Mouse (Mus musculus): ENCODE data around the gene Nlrc5.

The Nlrc5 gene

DNA sequence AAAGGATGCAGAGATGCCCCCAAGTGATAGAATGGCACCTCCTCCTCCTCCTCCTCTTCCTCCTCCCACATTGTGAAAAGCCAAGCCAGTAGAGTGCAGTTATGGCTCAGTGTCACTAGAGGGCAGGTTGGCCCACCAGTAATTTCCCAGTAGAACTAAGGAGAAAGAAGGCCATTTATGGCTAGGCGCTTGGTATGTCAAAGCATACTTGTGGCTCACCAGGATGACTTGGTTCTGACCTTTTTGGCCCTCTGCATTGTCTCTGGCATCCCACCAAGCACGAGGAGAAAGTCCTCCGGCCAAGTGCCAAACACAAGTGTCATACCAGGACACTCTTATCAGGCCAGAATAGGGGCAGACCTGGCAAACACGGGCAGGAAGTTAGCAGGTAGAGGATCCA, 94.1 kb downstream of the Nlrc5 start:
- peak in 1 of 2 experiments; percentile 48 for DNase-seq (ENCODE audit: low spot score in 2 of 2)

DNA sequence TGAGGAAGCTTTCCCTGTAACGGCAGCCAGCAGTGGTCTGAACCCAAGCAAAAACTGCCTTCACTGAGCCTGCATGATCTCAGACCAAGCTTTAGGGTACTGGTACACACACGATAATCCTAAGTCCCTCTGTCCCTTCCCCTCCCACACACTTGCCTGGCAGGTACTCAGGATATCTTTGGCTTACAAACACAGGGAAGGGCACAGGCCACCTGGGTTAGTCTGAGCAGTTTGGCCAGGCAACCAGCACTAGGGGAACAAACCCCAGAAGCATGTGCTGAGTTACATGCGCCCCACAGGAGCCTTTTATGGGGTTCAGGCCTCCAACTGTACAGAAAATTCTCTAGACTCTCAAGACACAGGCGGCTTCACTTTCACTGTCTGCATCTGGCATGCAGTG, 95.7 kb downstream of the Nlrc5 start:
- DNase-seq (ENCODE audit: low spot score in 2 of 2): no peak

DNA sequence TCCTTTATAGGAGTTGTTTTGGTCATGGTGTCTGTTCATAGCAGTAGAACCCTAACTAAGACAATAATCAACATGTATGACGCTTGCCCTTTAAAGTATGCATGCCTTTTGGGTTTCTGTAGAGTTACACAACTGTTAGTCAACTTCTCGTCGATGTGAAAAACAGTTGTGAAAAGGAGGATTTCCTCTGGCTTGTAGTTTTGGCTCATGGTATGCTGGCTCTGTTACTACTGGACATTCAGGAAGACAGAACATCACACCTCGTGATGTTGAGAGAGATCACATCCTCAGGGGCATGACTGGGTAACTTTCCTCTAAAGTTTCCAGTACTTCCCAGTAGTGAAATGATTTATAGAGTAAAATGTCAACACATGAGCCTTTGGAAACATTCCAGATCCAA, 96.5 kb downstream of the Nlrc5 start:
- DNase-seq (ENCODE audit: low spot score in 2 of 2): no peak

DNA sequence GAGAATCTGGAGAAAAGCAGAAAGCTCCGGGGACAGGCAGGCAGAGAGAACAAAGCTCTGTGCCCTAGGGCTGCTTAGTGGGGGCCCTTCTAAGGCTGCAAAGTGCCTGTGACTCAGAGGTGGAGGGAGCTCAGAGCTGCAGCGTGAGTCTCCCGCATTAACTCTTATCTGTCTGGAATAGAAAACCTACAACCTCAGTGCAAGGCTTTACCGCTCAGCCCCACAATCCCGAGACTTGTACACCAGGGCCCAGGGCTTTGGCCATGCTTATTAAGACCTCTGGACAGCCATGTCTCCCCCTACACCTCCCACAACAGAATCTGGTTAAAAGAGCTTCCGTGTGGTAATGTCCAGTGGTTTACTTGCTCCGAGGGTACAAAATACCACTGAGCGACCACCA, 97.8 kb downstream of the Nlrc5 start:
- DNase-seq (ENCODE audit: low spot score in 2 of 2): no peak

DNA sequence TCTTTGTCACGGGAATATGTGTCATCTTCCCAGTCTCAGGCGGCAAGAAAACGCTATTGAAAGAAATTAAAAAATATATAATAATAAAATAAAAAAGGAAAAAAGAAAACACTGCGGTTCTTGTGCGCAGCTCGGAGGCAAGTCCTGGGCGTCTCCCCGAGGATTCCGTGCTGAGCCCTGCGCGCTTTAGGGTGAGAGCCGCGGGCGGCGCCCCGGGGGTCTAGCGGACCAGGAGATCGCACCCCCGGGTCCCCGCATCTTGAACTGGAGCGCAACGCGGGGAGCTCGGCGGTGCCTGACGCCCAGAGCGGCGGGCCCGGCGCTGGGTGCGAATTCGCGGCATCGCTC, 98.3 kb downstream of the Nlrc5 start:
- DNase-seq (ENCODE audit: low spot score in 2 of 2): no peak

DNA sequence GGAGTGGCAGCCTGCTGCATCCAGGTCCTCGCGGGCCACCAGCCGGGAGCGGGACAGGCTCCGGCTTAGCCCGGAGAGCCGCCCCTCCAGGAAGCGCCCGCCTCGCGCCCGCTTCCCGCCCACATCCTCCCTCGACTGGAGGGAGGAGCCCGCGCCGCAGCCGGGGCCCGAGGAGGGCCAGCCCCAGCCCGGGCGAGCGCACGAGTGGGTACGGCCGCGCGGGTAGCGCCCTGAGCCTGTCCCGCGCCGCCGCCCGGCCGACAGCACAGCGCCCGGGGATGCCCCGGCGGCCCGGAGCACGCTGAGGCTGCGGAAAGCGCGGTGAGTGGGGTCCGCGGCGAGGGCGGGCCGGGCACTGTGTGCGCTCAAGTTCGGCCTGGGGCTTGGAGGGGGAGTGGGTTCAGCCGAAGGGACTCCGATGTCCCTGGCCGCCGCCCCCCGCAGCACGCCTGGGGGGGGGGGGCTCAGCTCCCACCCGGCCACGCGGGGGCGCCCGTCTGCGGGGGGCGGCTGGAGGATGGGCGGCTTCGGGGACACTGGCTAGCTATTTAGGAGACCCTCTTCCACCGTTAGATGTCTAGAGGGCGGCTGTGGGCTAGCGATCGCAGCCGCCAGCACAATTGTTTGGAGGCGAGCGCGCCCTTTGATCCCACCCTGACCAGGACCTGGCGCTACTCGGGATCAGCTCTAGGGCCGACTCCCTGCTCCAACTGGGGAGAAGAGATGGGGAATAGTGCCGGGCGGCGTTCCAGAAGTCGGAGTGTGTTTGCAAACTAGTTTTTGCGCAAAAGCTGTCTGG, 98.9 kb downstream of the Nlrc5 start, which contains the start of gene Cpne2:
Gene Cpne2, plus strand, starts transcription at position 118 of the 799 bp plus-strand sequence.
- peak; percentile 51 to 74 for DNase-seq (ENCODE audit: low spot score in 2 of 2)

DNA sequence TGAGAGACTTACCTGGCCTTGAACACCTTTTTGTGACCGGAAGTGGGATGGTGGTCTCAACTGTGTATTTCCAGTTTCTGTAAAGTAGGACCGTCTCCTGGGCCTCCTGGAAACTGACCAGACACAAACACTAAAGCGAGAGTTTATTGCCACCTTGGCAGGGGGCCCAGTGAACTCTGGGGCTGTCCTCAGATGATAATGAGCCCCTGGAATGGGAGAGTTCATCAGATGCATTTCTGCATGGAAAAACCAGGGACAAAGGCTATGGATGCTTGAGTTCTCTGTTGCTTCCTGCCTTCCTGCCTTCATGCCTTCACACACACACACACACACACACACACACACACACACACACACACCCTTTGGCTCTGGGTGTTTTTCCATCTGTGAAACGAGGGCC, 100.5 kb downstream of the Nlrc5 start:
- DNase-seq (ENCODE audit: low spot score in 2 of 2): no peak

DNA sequence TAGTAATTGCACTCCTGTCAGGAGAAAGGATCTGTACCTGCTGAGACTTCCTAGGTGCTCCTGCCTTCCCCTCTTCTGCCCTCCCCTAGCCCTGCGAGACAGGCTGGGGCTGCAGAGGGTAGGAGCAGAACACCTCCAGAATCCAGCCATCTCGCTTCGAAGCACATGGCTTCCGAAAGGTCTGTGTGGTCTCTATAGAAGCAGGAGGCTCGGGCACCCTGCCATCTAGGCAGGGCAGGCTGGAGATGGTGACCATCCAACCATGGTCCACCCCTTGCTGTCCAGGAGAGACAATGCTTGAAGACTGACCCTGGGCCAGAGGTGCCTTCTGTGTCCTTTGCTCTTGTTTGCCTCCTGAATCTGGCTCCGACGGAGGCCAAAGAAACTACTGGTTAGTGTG, 101.5 kb downstream of the Nlrc5 start:
- DNase-seq (ENCODE audit: low spot score in 2 of 2): no peak

DNA sequence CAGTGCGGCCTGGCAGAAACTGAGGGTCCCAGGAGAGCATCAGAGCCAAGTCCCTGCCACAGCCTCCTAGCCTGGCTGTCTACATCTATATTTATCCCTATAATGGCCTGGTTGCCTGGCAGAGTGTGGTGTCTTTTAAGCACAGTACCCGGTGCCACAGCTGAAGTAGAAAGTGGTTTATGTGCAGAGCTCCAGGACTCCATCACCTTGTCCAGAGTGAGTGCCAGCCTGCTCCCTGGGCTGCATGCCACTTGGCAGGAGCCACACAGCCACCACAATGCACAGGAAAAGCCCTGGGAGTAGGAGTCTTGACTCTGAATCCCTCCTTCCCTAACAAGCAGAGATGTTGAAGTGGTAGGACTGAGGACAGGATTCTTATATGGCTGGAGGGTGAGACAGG, 103.3 kb downstream of the Nlrc5 start:
- no peak for DNase-seq (ENCODE audit: low spot score in 2 of 2)

DNA sequence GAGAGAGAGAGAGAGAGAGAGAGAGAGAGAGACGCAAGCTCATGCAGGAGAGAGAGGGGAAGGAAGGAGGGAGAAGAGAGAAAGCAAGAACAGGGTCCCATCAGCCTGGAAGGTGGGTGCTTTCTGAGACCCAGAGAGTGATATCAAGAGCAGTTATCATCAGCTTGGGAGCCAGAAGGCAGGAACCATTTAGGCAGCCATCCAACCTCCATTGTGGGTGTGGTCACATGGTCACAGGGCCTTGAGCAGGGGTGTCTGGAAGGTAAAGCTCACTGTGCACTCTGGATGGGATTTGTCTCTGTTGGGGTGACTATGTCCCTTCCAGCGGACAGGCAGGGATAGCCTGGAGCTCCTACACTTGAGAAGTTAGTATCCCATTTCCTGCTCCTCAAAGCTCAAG, 105.9 kb downstream of the Nlrc5 start:
- DNase-seq (ENCODE audit: low spot score in 2 of 2): peak in 1 of 2 experiments; percentile 32

DNA sequence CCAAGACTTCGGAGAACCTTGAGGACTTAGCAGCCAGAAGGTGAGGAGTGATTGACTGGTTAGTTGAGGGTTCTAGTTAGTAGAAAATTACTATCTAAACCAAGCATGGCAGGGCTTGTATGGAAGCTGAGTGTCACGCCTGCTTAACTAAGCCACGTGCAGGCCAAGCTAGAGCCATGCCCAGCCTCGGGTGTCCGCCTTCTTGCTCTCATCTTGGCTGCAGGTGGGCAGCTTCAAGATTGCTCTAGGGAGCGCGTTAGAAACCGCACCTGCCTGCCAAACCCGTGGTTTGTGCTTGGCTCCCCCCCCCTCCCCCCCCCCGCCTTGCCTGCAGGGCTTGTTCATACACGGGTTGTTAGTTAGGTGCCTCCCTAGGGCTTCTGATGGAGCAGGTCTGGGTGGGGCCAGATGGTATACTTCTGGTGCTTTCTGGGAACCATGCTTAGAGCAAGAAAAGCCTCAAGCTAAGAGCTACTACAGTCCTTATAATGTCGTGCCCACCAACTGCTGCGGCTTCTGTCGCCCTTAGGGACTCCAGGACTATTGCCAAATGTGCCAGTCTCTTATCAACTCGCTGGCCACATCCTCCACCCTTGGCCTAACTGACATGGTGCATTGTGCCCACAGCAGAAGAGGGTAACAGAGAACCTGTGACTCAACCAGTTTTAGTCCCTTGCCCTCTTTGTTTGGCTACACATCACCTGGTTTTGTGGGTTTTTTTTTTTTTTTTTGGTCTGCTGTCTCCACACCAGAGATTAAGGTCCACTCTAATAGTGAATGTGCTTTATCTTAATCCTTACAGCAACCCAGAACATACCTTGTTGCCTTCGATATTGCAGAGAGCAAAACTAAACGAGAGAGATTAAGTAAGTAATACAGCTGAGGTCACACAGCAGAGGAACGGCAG, 107.0 kb downstream of the Nlrc5 start:
- DNase-seq (ENCODE audit: low spot score in 2 of 2): no peak

DNA sequence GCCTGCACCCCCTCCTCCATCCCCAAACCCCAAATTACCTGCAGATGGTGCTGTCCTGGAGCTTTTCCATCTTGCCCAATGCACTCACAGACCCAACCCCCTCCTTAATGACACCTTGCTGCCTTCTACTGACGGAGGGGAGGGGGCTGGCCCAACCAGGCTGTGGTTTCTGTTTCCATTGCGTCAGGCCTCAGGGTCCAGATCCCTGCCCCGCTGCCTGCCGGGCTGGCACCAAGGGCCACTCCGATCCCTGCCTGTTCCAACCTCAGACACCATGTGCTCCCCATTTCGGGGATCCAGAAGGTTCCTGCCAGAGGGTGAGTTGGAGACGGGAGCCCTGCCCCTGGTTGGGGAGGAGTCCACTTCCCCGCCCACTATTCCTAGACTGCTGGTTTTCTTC, 109.8 kb downstream of the Nlrc5 start:
- DNase-seq (ENCODE audit: low spot score in 2 of 2): no peak

DNA sequence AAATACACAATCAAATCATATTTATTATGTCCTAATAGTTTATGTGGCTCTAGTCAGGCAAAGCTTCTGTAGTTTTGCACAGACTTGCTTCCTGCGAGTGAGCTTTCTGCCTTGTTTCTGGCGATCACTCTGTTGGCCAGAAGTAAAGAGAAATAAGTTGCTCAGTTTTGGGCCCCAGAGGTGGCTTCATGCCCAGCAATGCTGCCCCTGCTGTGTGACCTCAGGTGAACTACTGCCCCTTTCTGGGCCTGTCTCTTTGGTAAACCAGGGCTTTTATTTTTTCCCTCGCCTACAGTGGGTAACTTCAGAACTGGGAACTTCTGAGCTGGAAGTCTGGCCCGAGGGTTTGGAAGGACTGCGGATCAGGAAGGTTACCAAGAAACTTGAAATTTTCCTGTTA, 114.9 kb downstream of the Nlrc5 start:
- DNase-seq (ENCODE audit: low spot score in 2 of 2): no peak

DNA sequence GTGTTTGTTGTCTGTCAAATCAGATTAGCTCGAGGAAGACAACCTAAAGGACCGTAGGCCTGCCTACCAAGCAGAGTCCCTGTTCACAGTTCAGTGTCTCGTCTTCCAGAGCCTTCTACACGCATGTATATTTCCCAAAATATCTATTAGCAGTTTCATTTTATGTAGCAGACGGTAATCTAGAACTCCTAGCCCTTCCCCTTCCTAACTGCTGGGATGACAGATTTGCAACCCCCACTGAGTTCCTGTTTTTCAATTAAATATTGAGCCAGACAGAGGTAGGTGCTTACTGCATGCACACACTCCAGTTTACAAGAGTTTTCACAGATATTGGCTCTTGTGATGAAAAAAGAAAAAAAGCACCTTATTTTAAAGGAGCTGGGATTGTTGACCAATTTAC, 115.3 kb downstream of the Nlrc5 start:
- DNase-seq (ENCODE audit: low spot score in 2 of 2): no peak

DNA sequence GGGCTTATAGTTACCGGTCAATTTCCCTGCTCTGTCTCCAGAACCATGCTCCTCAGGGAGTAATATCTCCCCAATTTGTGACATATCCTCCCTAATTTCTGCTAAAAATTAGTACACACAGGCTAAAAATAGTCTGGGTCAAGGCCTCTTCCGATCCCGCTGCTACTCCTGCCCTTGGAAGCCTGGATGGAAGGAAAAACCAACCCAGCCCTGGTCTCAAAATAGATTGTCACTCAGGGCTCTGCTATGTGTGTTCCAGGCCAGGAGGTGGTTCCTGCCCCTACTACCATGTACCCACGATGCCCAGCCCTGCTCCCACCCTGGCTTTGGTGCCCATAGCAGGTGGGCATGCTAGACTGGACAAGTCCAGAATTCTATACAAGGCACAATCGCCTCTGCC, 115.8 kb downstream of the Nlrc5 start:
- DNase-seq (ENCODE audit: low spot score in 2 of 2): no peak

DNA sequence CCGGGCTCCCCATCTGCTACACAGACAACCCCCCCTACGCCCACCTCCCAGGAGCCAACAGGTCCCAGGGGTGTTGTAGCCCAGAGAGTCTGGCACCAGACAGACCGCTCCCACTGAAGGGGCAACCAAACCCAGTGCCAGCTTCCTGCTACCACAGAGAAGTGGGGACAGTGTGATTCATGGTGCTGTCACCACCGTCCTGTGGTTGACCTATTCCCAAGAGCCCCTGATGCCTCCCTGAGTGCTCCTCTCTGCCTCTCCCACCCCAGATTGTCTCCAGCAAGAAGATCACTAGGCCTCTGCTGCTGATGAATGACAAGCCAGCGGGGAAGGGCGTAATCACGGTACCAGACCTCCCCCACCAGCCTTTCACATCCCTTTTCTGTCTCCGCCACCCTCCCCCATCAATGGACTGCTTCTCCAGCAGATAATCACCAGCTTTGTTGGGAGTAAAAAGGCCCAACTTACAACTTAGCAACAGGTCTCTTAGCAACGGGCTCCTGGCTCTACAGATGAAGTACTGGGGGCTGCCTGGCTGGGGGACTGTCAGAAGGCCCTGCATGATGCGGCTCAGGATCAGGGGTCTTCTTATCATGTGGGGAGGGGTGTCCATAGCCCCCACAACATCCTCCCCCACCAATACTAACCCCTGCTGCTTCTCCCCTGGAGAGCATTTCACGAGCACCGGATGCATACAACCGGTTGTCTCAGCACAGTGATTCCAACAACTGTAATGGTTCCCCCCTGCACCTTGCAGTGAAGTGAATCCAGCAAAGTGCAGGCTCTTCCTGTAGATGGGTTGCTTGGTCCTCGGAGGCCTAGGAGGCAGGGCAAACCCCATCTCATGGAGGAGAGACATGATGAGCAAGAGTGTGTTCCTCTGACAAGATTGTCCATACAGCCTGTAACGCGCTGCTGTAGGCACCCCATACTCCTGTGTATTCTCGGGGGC, 117.6 kb downstream of the Nlrc5 start:
- DNase-seq (ENCODE audit: low spot score in 2 of 2): no peak

DNA sequence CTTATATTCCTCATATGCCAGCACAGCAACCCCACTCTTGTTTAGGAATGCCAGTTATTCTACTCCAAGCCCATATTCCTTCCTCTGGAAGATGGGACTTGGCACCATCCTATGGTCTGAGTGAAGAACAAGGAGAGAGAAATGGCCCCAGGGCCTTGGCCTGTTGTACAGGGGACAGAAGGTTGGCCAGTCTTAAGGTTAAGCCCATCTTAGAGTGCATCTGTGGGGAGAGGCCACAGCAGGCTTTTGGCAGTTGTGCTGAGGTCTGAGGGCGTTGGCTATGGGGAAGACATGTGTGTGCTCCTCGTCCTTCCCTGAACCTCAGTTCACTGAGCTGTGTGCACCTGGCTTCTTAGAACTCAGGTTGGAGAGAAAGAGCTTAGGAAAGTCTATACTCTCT, 118.5 kb downstream of the Nlrc5 start:
- DNase-seq (ENCODE audit: low spot score in 2 of 2): no peak

DNA sequence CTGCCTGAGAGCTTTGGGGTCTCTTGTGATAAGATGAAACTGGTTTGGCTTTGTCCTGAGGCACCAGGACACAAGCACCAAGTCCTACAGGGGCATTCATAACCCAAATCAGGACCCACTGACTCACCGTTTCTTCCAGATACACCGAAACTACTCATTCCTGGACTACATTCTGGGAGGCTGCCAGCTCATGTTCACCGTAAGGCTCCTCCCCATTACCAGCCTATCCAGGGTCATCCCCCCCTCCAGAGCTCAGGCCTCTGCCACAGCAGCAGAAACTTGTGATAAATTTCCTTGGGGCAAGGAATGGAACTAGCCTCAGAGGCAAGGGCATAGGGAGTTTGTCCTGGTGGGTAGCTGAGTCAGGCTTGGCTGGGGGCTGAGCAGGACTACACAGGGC, 123.1 kb downstream of the Nlrc5 start:
- DNase-seq (ENCODE audit: low spot score in 2 of 2): no peak

DNA sequence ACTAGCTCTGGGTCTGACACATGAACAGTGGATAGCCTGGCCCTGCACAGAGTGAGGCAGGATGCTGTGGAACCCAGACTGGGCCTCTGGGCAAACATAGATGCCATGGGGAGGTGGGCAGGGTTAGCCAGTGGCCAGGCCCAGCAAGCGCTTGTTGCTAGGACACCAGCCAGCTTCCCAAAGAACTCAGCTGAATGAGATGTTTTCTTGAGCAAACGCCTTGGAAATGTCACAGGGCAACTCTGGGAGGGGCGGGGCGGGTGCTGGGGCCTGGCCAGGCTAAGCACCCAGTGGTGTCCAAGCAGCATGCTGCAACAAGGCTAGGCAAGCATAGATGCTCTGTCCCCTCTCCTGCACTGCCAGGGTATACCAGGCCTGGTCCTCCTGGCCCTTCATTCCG, 127.1 kb downstream of the Nlrc5 start:
- no peak for DNase-seq (ENCODE audit: low spot score in 2 of 2)

DNA sequence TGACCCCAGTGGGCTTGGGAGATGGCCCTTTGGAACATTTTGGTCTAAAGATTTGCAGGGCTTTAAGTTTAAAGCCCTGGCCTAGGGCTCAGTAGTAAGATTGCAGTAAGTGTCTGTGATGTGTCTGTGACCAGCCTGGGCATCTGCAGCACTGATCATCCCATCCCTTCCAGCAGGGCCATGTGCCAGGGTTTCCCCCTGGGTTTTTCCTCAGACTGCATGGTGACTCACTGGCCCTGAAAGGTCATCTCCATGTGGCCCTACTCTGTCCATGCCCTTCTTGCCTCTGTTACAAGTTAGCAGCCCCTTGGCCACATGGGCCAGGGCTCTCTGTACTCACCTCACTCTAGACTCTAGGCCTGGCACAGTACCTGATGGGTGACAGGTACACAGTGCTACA, 130.3 kb downstream of the Nlrc5 start:
- DNase-seq (ENCODE audit: low spot score in 2 of 2): no peak

DNA sequence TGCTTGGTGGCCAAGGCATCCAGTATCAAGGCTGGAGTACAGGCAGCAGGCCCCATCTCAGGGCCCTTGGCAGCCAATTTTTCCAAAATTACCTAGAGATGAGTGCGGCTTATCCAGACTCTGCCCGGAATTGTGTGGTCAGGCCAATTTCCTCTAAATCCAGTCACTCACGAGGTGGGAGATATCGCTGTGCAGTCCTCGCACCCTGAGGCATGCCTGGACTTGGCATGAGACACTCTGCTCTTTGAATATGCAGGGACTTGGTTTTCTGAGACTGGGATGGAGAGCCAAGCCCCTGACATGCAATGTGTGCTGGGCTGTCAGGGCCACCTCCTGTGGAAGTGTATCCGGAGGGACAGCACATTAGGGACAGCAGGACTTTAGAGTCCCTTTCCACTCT, 131.9 kb downstream of the Nlrc5 start:
- DNase-seq (ENCODE audit: low spot score in 2 of 2): no peak

Measured in spleen, postnatal 4 days (tissue).